Mouse (Mus musculus) limb, embryonic 15.5 days (tissue): ENCODE data around the gene Usp4. TPM values are rescaled to one million over a fixed set of nuclear protein-coding genes. Genes with fewer than 3 reads are reported as not detected.

Experiments used
- ATAC-seq: fragments of 200-750 bp; cut with Nextera tagmentation; 2 replicates; pipeline ENCODE4 v1.8.0; 2017; ENCODE audit warnings: low read depth, moderate TSS enrichment; ENCODE audit not compliant: insufficient number of reproducible peaks, low FRiP score, low TSS enrichment
- H3K27ac ChIP-seq: fragments of 300-500 bp; sonication (generic); 2 replicates; pipeline ENCODE4 v1.5.1; 2015; ENCODE audit warnings: moderate library complexity, mild to moderate bottlenecking, inconsistent platforms
- H3K27me3 ChIP-seq: fragments of 300-500 bp; sonication (generic); 2 replicates; pipeline ENCODE4 v1.6.1; 2015; ENCODE audit warnings: inconsistent platforms
- H3K36me3 ChIP-seq: fragments of 300-500 bp; sonication (generic); 2 replicates; pipeline ENCODE4 v1.6.1; 2015; ENCODE audit warnings: inconsistent platforms
- H3K4me1 ChIP-seq: fragments of 300-500 bp; sonication (generic); 2 replicates; pipeline ENCODE4 v1.6.1; 2015; ENCODE audit warnings: inconsistent platforms
- H3K4me2 ChIP-seq: fragments of 300-500 bp; sonication (generic); 2 replicates; pipeline ENCODE4 v1.6.1; 2015; ENCODE audit warnings: mild to moderate bottlenecking, inconsistent platforms
- H3K4me3 ChIP-seq: fragments of 300-500 bp; sonication (generic); 2 replicates; pipeline ENCODE4 v1.5.1; 2015; ENCODE audit warnings: mild to moderate bottlenecking, inconsistent platforms
- H3K9ac ChIP-seq: fragments of 300-500 bp; sonication (generic); 2 replicates; pipeline ENCODE4 v1.6.1; 2015; ENCODE audit warnings: inconsistent platforms
- H3K9me3 ChIP-seq: fragments of 300-500 bp; sonication (generic); 2 replicates; pipeline ENCODE4 v1.6.1; 2016; ENCODE audit warnings: inconsistent platforms
- whole genome bisulfite sequencing: fragments of 180-500 bp; shearing (Covaris S2); methylation state at CpG from one replicate; pipeline ENCODE4 v1.1.7; 2015; 5-methylcytosine and 5-hydroxymethylcytosine counted together
- polyA plus RNA-seq: library from polyadenylated mRNA; unstranded; fragments of >200 nt; fragmentation: Nextera tagmentation; extraction: Ambion mirVana; gene quantifications from 2 replicates; pipeline ENCODE4 v1.2.1, GENCODE M21; 2015

Gene Usp4
- polyA plus RNA-seq, 1 experiment from 2014 or later, result 99.6 TPM

DNA sequence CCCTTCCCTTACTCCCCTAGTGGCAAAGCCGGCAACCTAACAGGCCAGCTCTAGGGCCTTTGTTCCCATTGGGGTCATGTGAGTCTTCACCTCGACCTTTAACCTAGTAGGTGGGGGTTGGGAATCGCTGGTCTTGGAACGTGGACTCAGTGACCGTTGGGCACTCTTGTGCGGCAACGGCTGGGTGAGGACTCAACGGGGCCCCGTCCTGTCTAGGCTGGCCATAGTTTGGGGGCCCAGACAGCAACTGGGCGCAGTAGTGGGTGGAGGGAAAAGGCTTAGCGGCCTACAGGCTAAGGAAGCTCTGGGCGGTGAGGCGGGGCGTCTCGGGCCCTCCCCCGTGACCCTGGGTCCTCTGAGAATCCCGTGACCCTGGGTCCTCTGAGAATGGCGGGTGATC lies 45.0 kb downstream of the Usp4 start, which contains the start of gene 1700102P08Rik:
1700102P08Rik (plus strand) TSS at position 130 of the 400 bp plus-strand sequence.
- H3K4me2 ChIP-seq, result no peak within 1 kb of the TSS
- H3K9me3 ChIP-seq, result no peaks in the 10 kb centered on the region
- peaks cover 62% of the 10 kb centered on the region for H3K36me3 ChIP-seq
- ATAC-seq, result no peak
- H3K9ac ChIP-seq, result no peak within 1 kb of the TSS
- no peak within 1 kb of the TSS for H3K27ac ChIP-seq
- H3K4me3 ChIP-seq, result no peak within 1 kb of the TSS
- 74% methylated on average over 18 of the region's 18 CpGs for WGBS
- no peaks in the 10 kb centered on the region for H3K4me1 ChIP-seq
- H3K27me3 ChIP-seq, result no peaks in the 10 kb centered on the region

DNA sequence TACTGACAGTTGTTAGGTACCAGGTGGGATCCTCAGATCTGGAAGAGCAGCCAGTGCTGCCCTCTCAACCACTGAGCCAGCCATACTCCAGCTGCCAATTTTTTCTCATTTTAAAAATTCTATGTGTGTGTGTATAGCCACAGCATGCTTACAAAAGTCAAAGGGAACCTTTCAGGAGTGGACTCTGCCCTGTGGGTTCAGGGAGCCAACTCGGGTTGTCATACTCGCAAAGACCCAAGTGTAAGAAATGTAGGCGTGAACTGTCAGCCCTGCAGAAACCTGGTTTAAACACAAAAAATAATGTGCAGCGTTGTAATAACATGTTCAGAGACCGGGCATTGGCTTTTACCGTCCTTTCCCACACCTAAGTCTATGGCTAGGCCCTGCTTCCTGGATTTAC lies 46.5 kb downstream of the Usp4 start:
- Histone ChIP-seq H3K36me3 (peaks cover 47% of the 10 kb centered on the region), H3K27ac (no peak overlapping the region), H3K9me3 (no peaks in the 10 kb centered on the region), H3K27me3 (no peaks in the 10 kb centered on the region), H3K9ac (no peak overlapping the region), H3K4me2 (no peak overlapping the region), H3K4me1 (no peaks in the 10 kb centered on the region), H3K4me3 (no peak overlapping the region)
- WGBS, result 95% methylated on average over 6 of the region's 6 CpGs
- no peak for ATAC-seq

GRCm38 (mm10) chr9:108395427-108395826 lies 47.8 kb downstream of the Usp4 start:
- peaks cover 40% of the 10 kb centered on the region for H3K36me3 ChIP-seq
- no peaks in the 10 kb centered on the region for H3K4me1 ChIP-seq
- H3K27ac ChIP-seq, result no peak overlapping the region
- no peaks in the 10 kb centered on the region for H3K9me3 ChIP-seq
- 92% methylated on average over 1 of the region's 1 CpGs for WGBS
- H3K27me3 ChIP-seq, result no peaks in the 10 kb centered on the region
- ATAC-seq, result no peak
- no peak overlapping the region for H3K9ac ChIP-seq
- no peak overlapping the region for H3K4me2 ChIP-seq
- H3K4me3 ChIP-seq, result no peak overlapping the region

GRCm38 (mm10) chr9:108398324-108398723 lies 50.7 kb downstream of the Usp4 start:
- H3K4me1 ChIP-seq, result peaks cover 4% of the 10 kb centered on the region; the same call in 1 of the 2 replicates

GRCm38 (mm10) chr9:108401186-108401960 lies 53.7 kb downstream of the Usp4 start:
- Histone ChIP-seq H3K9ac (no peak overlapping the region), H3K27ac (no peak overlapping the region; the same call in 1 of the 2 replicates), H3K27me3 (no peaks in the 10 kb centered on the region), H3K4me1 (peaks cover 4% of the 10 kb centered on the region; the same call in 1 of the 2 replicates), H3K4me3 (no peak overlapping the region), H3K4me2 (no peak overlapping the region), H3K9me3 (no peaks in the 10 kb centered on the region), H3K36me3 (no peaks in the 10 kb centered on the region)
- 66% methylated on average over 7 of the region's 7 CpGs for WGBS
- no peak for ATAC-seq

More at GRCm38 (mm10) chr9:108398324-108398723, 50.7 kb downstream of the Usp4 start:
- WGBS, result 88% methylated on average over 3 of the region's 3 CpGs
- no peaks in the 10 kb centered on the region for H3K27me3 ChIP-seq
- no peak overlapping the region for H3K4me2 ChIP-seq
- H3K9ac ChIP-seq, result no peak overlapping the region
- peaks cover 12% of the 10 kb centered on the region; the same call in 1 of the 2 replicates for H3K36me3 ChIP-seq
- no peak for ATAC-seq
- H3K4me3 ChIP-seq, result no peak overlapping the region
- no peak overlapping the region for H3K27ac ChIP-seq
- no peaks in the 10 kb centered on the region for H3K9me3 ChIP-seq

GRCm38 (mm10) chr9:108403081-108403480 lies 55.4 kb downstream of the Usp4 start:
- no peak for ATAC-seq
- Histone ChIP-seq H3K27ac (no peak overlapping the region), H3K36me3 (no peaks in the 10 kb centered on the region), H3K4me2 (no peak overlapping the region), H3K9me3 (no peaks in the 10 kb centered on the region), H3K4me1 (peaks cover 4% of the 10 kb centered on the region; the same call in 1 of the 2 replicates), H3K27me3 (no peaks in the 10 kb centered on the region), H3K9ac (no peak overlapping the region), H3K4me3 (no peak overlapping the region)
- WGBS, result 79% methylated on average over 4 of the region's 4 CpGs

GRCm38 (mm10) chr9:108404451-108404850 lies 56.8 kb downstream of the Usp4 start:
- Histone ChIP-seq H3K9ac (no peak overlapping the region), H3K4me2 (no peak overlapping the region), H3K36me3 (no peaks in the 10 kb centered on the region), H3K4me1 (peaks cover 4% of the 10 kb centered on the region; the same call in 1 of the 2 replicates), H3K9me3 (no peaks in the 10 kb centered on the region), H3K4me3 (no peak overlapping the region), H3K27ac (no peak overlapping the region), H3K27me3 (no peaks in the 10 kb centered on the region)
- no peak for ATAC-seq
- WGBS, result 85% methylated on average over 8 of the region's 8 CpGs

DNA sequence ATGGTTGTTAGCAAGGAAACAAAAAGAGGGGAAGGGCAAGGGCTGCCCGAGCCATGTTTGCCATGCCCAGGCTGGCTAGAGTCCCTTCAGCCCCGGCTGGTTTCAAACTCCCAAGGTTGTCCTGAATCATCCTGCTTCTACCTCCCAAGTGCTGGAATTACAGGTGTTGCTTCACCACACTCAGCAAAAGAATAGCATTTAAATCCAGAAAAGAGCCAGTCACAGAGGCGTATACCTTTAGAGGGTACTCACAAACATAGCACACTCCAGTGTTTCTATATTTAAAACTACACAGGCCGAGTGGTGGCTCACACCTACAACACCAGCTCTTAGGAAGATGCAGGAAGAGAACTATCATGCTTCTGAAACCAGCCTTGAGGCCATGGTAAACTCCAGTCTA lies 61.9 kb downstream of the Usp4 start:
- Histone ChIP-seq H3K9me3 (no peaks in the 10 kb centered on the region), H3K27ac (no peak overlapping the region), H3K4me2 (no peak overlapping the region), H3K4me1 (no peaks in the 10 kb centered on the region), H3K4me3 (no peak overlapping the region), H3K9ac (no peak overlapping the region), H3K27me3 (no peaks in the 10 kb centered on the region), H3K36me3 (no peaks in the 10 kb centered on the region)
- WGBS, result 86% methylated on average over 4 of the region's 4 CpGs
- ATAC-seq, result no peak

- Histone ChIP-seq H3K4me2 (no peak overlapping the region), H3K4me1 (no peaks in the 10 kb centered on the region), H3K9me3 (no peaks in the 10 kb centered on the region), H3K4me3 (no peak overlapping the region), H3K27ac (no peak overlapping the region), H3K27me3 (no peaks in the 10 kb centered on the region), H3K36me3 (no peaks in the 10 kb centered on the region), H3K9ac (no peak overlapping the region)
- ATAC-seq, result no peak
- WGBS, result 79% methylated on average over 9 of the region's 9 CpGs
Measured at GRCm38 (mm10) chr9:108411381-108411942, 63.8 kb downstream of the Usp4 start.

- Histone ChIP-seq H3K9ac (no peak overlapping the region), H3K4me3 (no peak overlapping the region), H3K9me3 (no peaks in the 10 kb centered on the region), H3K27me3 (no peaks in the 10 kb centered on the region), H3K4me1 (no peaks in the 10 kb centered on the region), H3K36me3 (no peaks in the 10 kb centered on the region), H3K27ac (no peak overlapping the region), H3K4me2 (no peak overlapping the region)
- WGBS, result 72% methylated on average over 1 of the region's 1 CpGs
- no peak for ATAC-seq
Measured at GRCm38 (mm10) chr9:108412221-108412620, 64.6 kb downstream of the Usp4 start.

GRCm38 (mm10) chr9:108428384-108428783 lies 80.7 kb downstream of the Usp4 start, which contains the start of gene Ccdc36:
Gene Ccdc36 (minus strand): TSS chr9:108428484.
- no peaks in the 10 kb centered on the region for H3K36me3 ChIP-seq
- H3K4me2 ChIP-seq, result no peak within 1 kb of the TSS
- H3K9ac ChIP-seq, result no peak within 1 kb of the TSS
- H3K4me3 ChIP-seq, result no peak within 1 kb of the TSS
- H3K4me1 ChIP-seq, result 0 out of 2 replicates have a peak, but pooled peaks cover 6% of the 10 kb centered on the region
- H3K27ac ChIP-seq, result no peak within 1 kb of the TSS
- H3K27me3 ChIP-seq, result no peaks in the 10 kb centered on the region
- no peaks in the 10 kb centered on the region for H3K9me3 ChIP-seq
- ATAC-seq, result no peak

DNA sequence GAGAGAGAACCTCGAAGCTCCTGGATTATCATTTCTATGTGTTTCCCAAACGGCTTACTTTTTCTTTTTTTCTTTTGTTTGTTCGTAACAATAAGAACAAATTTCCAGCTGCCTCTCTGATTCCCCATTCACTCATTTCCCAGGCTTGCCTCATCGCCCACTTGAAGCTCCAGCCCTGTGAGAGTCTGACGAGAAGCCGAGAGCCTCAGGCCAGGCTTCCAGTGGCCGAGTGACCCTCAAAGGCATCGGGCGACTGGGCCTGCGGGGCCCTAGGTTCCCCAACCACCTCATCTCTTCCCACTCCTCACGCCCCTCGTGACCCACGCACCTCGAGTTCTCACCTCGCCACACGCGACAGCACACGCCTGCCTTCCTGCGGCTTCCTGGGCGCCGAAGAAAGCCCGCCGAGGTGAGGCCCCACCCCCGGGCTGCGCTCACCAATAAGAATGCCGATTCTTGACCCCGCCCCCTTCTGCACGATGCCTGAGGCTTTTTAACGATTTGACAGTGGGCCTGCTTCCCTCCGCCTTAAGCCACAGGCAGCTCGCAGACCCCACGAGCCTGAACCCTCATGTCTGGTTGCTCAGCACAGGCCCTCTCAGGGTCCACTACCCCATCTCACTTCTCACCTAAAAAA lies 83.9 kb downstream of the Usp4 start:
- Histone ChIP-seq H3K9ac (no peak overlapping the region), H3K27me3 (no peaks in the 10 kb centered on the region), H3K27ac (no peak overlapping the region), H3K9me3 (no peaks in the 10 kb centered on the region), H3K4me3 (peak overlapping the region; percentile 30), H3K4me2 (peak overlapping the region; percentile 52), H3K4me1 (0 out of 2 replicates have a peak, but pooled peaks cover 6% of the 10 kb centered on the region), H3K36me3 (no peaks in the 10 kb centered on the region)
- ATAC-seq, result no peak
- WGBS, result 50% methylated on average over 32 of the region's 32 CpGs
